Mouse (Mus musculus): ENCODE results near the gene Bcl7a. TPM values are rescaled to one million over a fixed set of nuclear protein-coding genes. Genes with fewer than 3 reads are reported as not detected.

The Bcl7a gene
- polyA plus RNA-seq, 1 experiment, result 53.2 TPM

GRCm38 (mm10) chr5:123379504-123379931 lies 35.9 kb downstream of the Bcl7a start:
- no peak for DNase-seq (ENCODE audit: low read depth)
- TF ChIP-seq POLR2A (IDR thresholded peaks at IDR 0.05; ENCODE audit: borderline replicate concordance, extremely low read depth, insufficient read depth, insufficient read length, poor library complexity, severe bottlenecking), result no peak
- no peak for TF ChIP-seq CTCF (IDR thresholded peaks at IDR 0.05; ENCODE audit: borderline replicate concordance, extremely low read depth, insufficient read depth, insufficient read length)

DNA sequence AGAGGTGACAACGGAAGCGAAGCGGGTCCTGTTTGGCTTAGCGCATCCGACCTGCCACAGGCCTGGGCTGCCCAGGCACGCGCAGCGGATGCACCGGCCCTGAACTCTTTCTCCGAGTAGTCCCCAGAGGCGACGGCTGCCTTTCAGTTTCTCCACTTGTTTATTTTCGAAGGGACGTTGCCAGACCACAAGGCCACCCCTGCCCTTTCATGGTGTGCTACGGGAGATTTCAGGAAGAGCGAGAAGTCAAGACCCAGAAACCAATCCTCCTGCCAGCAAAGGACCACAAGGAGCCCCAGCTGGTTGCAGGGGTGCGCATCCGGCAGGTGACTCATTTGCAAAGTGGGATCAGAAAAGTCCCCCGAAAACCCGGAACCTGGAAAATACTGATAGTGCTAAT lies 38.3 kb downstream of the Bcl7a start:
- TF ChIP-seq POLR2A (IDR thresholded peaks at IDR 0.05; ENCODE audit: borderline replicate concordance, extremely low read depth, insufficient read depth, insufficient read length, poor library complexity, severe bottlenecking) (no peak), CTCF (IDR thresholded peaks at IDR 0.05; ENCODE audit: borderline replicate concordance, extremely low read depth, insufficient read depth, insufficient read length) (no peak)
- no peak for DNase-seq (ENCODE audit: low read depth)

- TF ChIP-seq POLR2A (IDR thresholded peaks at IDR 0.05; ENCODE audit: borderline replicate concordance, extremely low read depth, insufficient read depth, insufficient read length, poor library complexity, severe bottlenecking) (no peak), CTCF (IDR thresholded peaks at IDR 0.05; ENCODE audit: borderline replicate concordance, extremely low read depth, insufficient read depth, insufficient read length) (no peak)
- no peak for DNase-seq (ENCODE audit: low read depth)
Measured at GRCm38 (mm10) chr5:123382686-123383085, 39.1 kb downstream of the Bcl7a start.

DNA sequence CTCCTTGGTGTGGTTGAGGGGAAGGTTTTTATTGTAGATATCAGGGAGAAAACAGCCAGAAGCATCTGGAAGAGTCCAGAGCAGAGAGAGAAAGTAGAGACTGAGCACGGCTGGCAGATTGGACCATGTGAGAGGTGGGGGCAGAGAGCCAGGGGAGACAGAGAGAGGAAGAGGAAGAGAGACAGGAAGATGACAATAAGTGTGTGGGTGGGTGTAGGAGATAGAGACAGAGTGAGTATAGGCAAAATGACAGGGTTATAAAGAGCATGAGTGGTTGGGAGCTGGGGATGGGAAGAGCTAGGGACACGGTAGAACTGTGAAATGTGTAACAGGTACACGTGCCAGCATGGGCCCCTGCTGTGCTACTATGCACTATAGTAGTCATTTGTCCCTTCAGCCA lies 44.8 kb downstream of the Bcl7a start:
- TF ChIP-seq CTCF (IDR thresholded peaks at IDR 0.05; ENCODE audit: borderline replicate concordance, extremely low read depth, insufficient read depth, insufficient read length) (no peak), POLR2A (IDR thresholded peaks at IDR 0.05; ENCODE audit: borderline replicate concordance, extremely low read depth, insufficient read depth, insufficient read length, poor library complexity, severe bottlenecking) (no peak)
- no peak for DNase-seq (ENCODE audit: low read depth)

DNA sequence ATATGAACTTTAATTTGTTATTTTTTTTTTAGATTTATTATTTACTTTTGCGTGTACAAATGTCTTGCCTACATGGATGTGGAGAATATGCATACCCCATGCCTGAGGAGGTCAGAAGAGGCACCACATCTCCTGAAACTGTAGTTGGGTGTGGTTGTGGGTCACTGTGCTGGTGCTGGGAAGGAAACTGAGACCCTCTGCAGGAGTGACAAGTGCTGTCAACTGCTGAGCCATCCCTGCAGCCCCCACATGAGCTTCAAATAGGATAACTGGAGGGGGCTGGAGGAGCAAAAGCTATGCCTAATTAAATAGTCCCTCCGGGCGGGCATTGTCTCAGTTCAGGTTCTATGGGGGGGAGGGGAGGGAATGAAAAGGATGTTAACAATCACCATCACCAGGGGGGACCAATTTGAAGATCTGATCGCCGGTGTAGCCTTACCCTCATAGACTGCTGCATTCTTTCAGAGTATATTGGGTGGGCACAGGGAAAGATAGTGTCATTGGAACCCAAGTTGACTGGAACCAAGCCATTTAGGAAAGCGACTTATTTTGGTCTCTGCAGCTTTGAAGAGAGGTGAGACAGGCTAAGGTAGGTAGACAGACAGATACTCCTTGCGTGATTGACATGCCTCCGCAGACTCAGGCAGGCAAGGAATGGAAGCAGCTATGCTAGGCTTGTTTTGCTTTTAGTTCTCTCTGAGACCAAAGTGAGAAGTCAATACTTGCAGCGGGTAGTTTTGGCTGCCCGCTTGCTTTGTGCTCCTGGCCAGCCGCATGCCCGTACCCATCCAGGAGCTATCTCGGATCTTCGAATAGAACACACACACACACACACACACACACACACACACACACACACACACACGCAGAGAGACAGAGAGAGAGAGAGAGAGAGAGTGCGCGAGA lies 47.2 kb downstream of the Bcl7a start:
- TF ChIP-seq POLR2A (IDR thresholded peaks at IDR 0.05; ENCODE audit: borderline replicate concordance, extremely low read depth, insufficient read depth, insufficient read length, poor library complexity, severe bottlenecking), result no peak
- TF ChIP-seq CTCF (IDR thresholded peaks at IDR 0.05; ENCODE audit: borderline replicate concordance, extremely low read depth, insufficient read depth, insufficient read length), result no peak
- DNase-seq (ENCODE audit: low read depth), result no peak

DNA sequence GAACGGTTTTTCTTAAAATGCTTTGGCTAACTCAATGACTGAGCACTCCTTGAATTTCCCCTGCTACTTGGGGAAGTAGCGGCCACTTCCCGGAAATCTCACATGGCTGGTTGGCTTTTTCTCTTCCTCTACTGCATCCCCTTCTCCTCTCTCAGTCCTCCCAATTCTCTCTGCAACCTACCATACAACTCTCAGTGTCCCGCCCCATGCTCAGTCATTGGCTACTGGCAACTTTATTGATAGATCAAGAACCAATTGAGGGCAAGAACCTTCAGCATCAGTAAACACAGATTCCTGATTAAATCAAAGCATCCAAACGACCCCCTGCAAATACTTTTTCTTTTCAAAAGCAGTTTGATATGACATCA lies 47.8 kb downstream of the Bcl7a start:
- TF ChIP-seq CTCF (IDR thresholded peaks at IDR 0.05; ENCODE audit: borderline replicate concordance, extremely low read depth, insufficient read depth, insufficient read length) (no peak), POLR2A (IDR thresholded peaks at IDR 0.05; ENCODE audit: borderline replicate concordance, extremely low read depth, insufficient read depth, insufficient read length, poor library complexity, severe bottlenecking) (no peak)
- peak; percentile 93 for DNase-seq (ENCODE audit: low read depth)

DNA sequence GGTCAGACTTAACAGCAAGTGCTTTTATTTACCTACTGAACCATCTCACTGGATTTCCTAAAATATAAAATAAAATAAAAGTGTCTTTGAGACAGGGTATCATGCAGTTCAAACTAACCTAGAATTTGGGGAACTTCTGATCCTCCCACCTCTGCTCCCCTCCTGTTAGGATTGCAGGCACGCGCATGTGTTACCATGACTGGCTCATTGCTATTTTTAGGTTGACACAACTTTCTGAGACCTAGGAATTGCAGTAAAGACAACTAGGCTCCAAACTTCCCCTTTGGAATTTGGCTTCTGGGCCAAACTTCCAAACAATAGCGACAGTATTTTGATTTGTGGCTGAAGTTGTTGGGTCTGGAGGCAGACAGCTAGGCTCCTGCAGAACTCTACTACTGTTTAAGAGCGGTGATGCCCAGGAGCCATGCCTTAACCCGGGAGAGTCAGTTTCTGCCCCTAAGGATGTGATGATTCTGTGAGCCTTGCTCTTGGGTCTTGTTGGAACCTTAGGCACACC lies 50.2 kb downstream of the Bcl7a start:
- TF ChIP-seq CTCF (IDR thresholded peaks at IDR 0.05; ENCODE audit: borderline replicate concordance, extremely low read depth, insufficient read depth, insufficient read length), result no peak
- TF ChIP-seq POLR2A (IDR thresholded peaks at IDR 0.05; ENCODE audit: borderline replicate concordance, extremely low read depth, insufficient read depth, insufficient read length, poor library complexity, severe bottlenecking), result no peak
- DNase-seq (ENCODE audit: low read depth), result no peak

DNA sequence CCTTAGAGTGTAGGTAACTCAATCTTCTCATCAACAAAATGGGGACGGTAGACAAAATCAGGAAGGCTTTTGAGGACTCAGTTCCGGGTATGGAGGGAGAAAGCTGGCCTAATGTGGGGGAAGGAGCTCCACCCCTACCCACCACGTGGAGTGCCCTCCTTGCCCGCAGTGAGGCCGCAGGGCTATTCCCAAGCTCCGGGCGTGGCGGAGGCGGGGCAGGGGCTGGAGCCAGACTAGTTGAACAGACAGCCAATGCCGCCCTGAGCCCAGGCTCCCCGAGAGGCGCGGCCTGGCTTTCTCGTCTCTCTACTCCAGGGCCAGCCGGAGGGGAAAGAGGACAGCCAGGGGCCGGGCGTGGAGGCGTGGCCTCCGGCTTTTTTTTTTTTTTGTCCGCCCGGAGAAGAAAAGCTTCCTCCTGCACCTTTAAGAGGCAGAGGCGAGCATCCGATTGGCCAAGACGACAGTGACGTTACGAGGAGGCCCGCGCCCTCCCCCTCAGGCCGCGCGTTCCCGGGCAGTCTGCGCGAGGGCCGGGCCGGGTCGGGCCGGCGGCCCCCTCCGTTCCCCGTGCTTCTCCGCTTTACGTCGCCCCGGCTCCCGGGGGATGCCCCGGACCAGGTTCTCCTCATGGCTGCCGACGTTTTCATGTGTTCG lies 50.8 kb downstream of the Bcl7a start, which contains the start of gene Mlxip:
Mlxip (plus strand) TSS at position 496 of the 654 bp plus-strand sequence.
- peak; percentile 98 for DNase-seq (ENCODE audit: low read depth)
- TF ChIP-seq CTCF (IDR thresholded peaks at IDR 0.05; ENCODE audit: borderline replicate concordance, extremely low read depth, insufficient read depth, insufficient read length), result no peak
- peak; percentile 99 for TF ChIP-seq POLR2A (IDR thresholded peaks at IDR 0.05; ENCODE audit: borderline replicate concordance, extremely low read depth, insufficient read depth, insufficient read length, poor library complexity, severe bottlenecking)

GRCm38 (mm10) chr5:123394957-123395881 lies 51.6 kb downstream of the Bcl7a start:
- DNase-seq (ENCODE audit: low read depth), result peak; percentile 38
- TF ChIP-seq POLR2A (IDR thresholded peaks at IDR 0.05; ENCODE audit: borderline replicate concordance, extremely low read depth, insufficient read depth, insufficient read length, poor library complexity, severe bottlenecking) (no peak), CTCF (IDR thresholded peaks at IDR 0.05; ENCODE audit: borderline replicate concordance, extremely low read depth, insufficient read depth, insufficient read length) (peak; percentile 17; the same call in 1 of the 2 replicates)

GRCm38 (mm10) chr5:123396901-123397464 lies 53.3 kb downstream of the Bcl7a start:
- no peak for TF ChIP-seq POLR2A (IDR thresholded peaks at IDR 0.05; ENCODE audit: borderline replicate concordance, extremely low read depth, insufficient read depth, insufficient read length, poor library complexity, severe bottlenecking)
- no peak for TF ChIP-seq CTCF (IDR thresholded peaks at IDR 0.05; ENCODE audit: borderline replicate concordance, extremely low read depth, insufficient read depth, insufficient read length)
- DNase-seq (ENCODE audit: low read depth), result no peak

Measured in brain, embryonic 14.5 days (tissue).